Mouse (Mus musculus) megakaryocyte-erythroid progenitor cell, adult 5-6 weeks (primary cell): ENCODE measurements around the gene Vmn1r219. TPM values are rescaled to one million over a fixed set of nuclear protein-coding genes. Genes with fewer than 3 reads are reported as not detected.
"Not testable (repeated sequence)": the region's sequence is repeated elsewhere in the genome, so short reads cannot be mapped to it uniquely, and the experiment has no call there.

Source experiments
- ATAC-seq: replicated peaks from 2 replicates; pipeline ENCODE4 v1.8.0; 2016; ENCODE audit warnings: mild to moderate bottlenecking, inconsistent platforms; ENCODE audit not compliant: severe bottlenecking, poor library complexity, low FRiP score, low TSS enrichment
- total RNA-seq, 2 experiments: library from RNA; stranded (forward) in 1 of 2; stranded (reverse) in 1 of 2; fragments of 200-1000, 215-1000 nt in 1 of 2; fragments of >200 nt in 1 of 2; fragmentation: Nextera tagmentation in 1 of 2; gene quantifications; 2 replicates each; pipeline ENCODE4 v1.2.3; 2014 to 2017

The Vmn1r219 gene
- total RNA-seq (2014; fragmentation: Nextera tagmentation) (not detected in 2 replicates), total RNA-seq (2017) (not detected in 2 replicates)

DNA sequence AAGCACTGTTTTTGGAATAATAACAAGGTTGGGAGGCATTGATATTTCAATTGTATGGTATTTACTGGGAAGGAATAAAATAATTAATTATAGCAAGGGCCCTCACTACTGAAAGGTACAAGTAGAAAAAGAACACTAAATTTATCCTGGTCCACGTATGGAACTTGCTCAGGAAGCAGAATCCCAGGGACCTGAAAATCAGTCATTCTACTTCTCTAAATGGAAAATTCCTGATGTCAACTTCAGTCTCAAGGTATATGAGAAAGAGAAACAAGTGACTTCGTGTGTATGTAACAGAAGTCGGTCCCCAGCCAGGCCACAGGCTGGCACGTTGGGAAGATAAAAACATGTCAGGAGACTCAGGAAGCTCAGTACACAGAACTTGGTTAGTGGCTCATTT is at the start of gene Vmn1r219:
TSS of gene Vmn1r219 (plus strand) at position 301 of the 400 bp plus-strand sequence.
- ATAC-seq: no peak

DNA sequence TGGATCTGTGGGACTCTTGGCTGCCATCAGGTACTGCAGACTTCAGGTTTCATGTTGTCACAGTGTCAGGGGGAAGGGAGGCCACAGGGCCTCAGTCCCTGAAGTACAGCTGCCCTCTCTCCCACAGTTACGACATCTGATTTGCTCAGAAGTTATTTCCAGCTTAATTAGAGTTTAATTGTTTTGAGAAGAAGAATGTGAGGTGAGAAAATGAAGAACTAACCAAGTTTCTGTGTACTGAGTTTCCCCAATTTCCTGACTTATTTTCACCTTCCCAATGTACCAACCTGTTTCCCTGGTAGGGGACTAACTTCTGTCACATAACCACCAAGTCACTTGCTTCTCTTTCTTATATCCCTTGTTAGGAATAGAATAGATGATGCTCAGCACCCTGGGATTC is 41.0 kb upstream of the Vmn1r219 start, which contains the start of gene Vmn1r217:
TSS of gene Vmn1r217 (minus strand) at position 101 of the 400 bp plus-strand sequence.
- ATAC-seq: not testable (repeated sequence)

DNA sequence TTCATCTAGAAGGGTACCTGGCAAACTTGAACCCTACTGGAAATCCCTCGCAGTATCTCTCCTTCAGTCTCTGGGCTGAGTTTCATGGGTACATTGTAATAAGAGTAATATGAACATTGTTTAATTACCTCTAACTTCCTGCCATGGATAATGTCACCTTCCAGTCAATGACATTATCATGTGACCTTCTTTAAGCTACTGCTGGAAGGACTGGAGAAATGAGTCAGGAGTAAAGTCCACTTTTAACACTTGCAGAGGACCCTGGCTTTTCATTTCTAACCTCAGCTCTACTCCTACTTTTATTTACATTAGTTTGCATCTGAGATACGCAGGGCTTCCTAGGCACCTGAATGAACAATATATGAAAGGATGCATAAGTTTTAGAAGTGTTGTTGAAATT is 38.5 kb upstream of the Vmn1r219 start:
- ATAC-seq: no peak

DNA sequence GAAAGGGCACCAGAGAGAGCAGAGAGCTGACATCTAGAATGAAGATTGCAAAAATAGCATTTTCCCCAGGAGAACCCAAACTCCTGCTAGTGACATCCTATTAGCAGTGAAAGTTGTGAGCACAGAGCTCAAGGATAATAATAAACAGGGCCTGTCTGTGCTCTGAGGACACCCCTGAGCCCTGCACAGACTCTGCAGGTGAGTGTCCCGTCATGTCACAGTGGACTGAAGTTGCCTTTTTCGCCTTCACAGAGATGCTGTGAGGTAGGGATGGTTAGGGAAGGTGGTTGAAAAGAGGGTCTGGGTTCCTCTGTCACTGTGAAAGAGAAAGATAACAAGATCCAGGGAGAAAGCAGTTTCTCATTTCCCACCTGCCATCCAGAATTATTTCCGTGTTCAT is 26.0 kb upstream of the Vmn1r219 start, which contains the start of gene Vmn1r218:
TSS of gene Vmn1r218 (plus strand) at position 57 of the 400 bp plus-strand sequence.
- ATAC-seq: no peak

DNA sequence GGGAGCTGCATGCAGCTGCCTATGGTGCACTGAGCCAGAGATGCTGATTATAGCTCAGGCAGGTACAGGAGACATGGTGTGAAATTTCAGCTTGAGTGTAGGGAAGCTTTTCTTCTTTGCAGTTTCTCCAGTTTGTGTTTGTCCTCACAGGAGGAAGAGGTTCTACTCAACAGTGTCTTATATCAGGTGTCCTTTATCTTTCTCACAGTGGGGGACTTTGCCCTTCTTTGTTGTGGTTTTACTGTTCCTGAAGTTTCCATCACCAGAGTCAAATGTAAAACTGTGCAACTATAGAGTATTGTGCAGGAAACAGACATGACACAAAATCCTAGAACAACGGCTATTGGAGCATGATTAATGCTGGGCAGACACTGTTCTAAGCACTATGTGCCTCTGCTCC is 25.6 kb upstream of the Vmn1r219 start:
- ATAC-seq: no peak

DNA sequence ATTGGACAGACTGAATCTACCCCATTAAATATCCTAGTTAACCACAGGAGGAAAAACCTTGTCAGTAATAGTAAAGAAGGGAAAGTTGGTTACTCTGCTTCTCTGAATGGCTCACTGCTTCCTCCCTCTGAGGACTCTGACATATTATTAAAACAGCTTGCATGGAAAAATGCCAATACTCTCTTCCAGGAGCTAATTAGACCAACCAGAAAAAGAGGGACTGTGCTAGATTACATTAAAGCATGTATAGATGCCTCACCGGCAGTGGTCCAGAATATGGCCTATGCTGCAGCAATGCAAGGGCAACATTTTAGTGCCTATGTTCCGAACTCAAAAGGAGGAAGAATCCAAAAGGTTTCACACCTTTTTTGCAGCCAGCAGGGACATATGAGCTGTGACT is 20.2 kb upstream of the Vmn1r219 start:
- ATAC-seq: no peak

DNA sequence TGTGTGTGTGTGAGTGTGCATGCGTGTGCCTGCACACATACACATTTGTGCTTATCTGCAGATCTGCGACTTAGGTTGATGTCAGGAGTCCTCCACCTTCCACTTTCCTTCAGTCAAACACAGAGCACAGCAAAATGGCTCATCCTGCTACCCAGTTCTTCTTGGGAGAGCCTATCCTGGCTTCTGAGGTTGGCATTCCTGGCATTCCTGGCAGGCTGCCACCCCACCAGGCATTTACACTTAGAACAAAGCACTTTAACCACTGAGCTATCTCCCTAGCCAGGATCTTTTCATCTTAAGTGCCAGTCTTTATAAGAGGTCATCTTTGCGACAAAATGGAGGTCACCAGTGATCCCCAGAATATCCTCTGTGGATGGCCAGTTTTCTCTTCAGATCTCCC is 1.3 kb upstream of the Vmn1r219 start:
- ATAC-seq: no peak

DNA sequence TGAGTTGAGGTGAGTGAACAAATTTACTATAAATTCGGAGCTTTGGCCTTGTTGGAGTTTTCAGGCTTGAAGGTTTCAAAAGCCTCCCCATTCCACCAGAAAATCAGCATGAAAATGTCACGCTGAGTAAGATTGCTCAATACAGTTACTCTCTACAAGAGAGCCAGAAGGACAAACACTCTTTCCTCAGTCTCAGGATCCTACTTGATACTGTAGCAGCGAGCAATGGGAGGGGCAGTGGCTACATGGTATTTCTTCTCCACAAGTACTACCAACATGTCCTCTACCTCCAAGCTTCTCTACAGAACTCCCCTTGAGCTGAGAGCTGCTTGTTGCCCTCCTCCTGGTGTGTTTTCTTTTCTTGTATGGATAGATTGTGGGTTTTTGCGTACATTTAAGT is 7.4 kb downstream of the Vmn1r219 start:
- ATAC-seq: not testable (repeated sequence)

DNA sequence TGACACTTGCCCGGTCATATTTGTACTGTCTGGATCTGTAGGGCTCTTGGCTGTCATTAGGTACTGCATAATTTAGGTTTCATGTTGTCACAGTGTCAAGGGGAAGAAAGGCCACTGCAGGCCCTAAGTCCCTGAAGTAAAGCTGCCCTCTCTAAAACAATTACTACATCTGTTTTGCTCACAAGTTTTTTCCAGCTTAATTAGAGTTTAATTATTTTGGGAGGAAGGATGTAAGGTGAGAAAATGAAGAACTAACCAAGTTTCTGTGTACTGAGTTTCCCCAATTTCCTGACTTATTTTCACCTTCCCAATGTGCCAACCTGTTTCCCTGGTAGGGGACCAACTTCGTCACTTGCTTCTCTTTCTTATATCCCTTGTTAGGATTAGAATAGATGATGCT is 28.8 kb downstream of the Vmn1r219 start, which contains the start of gene Vmn1r220:
TSS of gene Vmn1r220 (minus strand) at position 101 of the 400 bp plus-strand sequence.
- no peak for ATAC-seq

DNA sequence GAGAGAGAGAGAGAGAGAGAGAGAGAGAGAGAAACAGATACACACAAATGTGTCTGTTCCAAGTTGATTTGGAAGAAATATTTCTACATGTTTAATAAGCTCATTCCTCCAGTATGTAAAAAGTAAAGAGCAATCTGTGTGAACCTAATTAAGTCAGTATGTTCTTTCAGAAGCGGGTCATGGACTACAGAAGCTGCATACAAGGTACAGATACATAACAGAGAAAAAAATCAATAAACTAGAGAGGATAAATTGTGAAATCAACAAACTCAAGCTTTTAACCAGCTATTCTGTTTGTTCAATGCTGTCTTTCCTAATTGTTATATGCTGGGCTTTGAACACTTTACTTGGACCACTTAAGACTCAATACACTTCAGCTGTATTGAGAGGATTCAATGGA is 44.8 kb downstream of the Vmn1r219 start:
- ATAC-seq: not testable (repeated sequence)

DNA sequence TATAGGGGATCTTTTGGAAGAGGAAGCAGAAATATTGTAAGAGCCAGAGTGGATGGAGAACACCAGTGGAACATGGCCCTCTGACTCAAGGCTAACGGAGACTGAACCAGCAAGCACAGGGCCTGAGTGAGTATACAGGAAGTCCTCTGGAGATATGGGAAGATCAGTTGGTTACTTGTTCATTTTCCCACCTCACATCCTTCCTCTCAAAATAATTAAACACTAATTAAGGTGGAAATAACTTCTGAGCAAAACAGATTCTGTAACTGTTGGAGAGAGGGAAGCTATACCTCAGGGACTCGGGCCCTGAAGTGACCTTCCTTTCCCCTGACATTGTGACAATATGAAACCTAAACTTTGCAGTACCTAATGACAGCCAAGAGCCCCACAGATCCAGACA is 54.7 kb downstream of the Vmn1r219 start, which contains the start of gene Vmn1r221:
TSS of gene Vmn1r221 (plus strand) at position 301 of the 400 bp plus-strand sequence.
- not testable (repeated sequence) for ATAC-seq

Other genes starting within 250 kb of the Vmn1r219 start
- gene Vmn1r213, start 151.7 kb upstream of the Vmn1r219 start, total RNA-seq (2014; fragmentation: Nextera tagmentation): not detected in 2 replicates
- not detected in 2 replicates for gene Vmn1r213, start 151.7 kb upstream of the Vmn1r219 start, total RNA-seq (2017)
- gene Vmn1r214, start 128.9 kb upstream of the Vmn1r219 start, total RNA-seq (2014; fragmentation: Nextera tagmentation): not detected in 2 replicates
- not detected in 2 replicates for gene Vmn1r214, start 128.9 kb upstream of the Vmn1r219 start, total RNA-seq (2017)
- gene Vmn1r215, start 91.3 kb upstream of the Vmn1r219 start, total RNA-seq (2014; fragmentation: Nextera tagmentation): not detected in 2 replicates
- gene Vmn1r215, start 91.3 kb upstream of the Vmn1r219 start, total RNA-seq (2017): not detected in 2 replicates
- gene Vmn1r217, start 41.1 kb upstream of the Vmn1r219 start, total RNA-seq (2014; fragmentation: Nextera tagmentation): not detected in 2 replicates
- not detected in 2 replicates for gene Vmn1r217, start 41.1 kb upstream of the Vmn1r219 start, total RNA-seq (2017)
- gene Vmn1r218, start 26.2 kb upstream of the Vmn1r219 start, total RNA-seq (2014; fragmentation: Nextera tagmentation): not detected in 2 replicates
- not detected in 2 replicates for gene Vmn1r218, start 26.2 kb upstream of the Vmn1r219 start, total RNA-seq (2017)
- gene Vmn1r220, start 28.7 kb downstream of the Vmn1r219 start, total RNA-seq (2014; fragmentation: Nextera tagmentation): not detected in 2 replicates
- gene Vmn1r220, start 28.7 kb downstream of the Vmn1r219 start, total RNA-seq (2017): not detected in 2 replicates
- not detected in 2 replicates for gene Vmn1r221, start 54.8 kb downstream of the Vmn1r219 start, total RNA-seq (2014; fragmentation: Nextera tagmentation)
- gene Vmn1r221, start 54.8 kb downstream of the Vmn1r219 start, total RNA-seq (2017): not detected in 2 replicates
- gene Vmn1r222, start 76.6 kb downstream of the Vmn1r219 start, total RNA-seq (2014; fragmentation: Nextera tagmentation): not detected in 2 replicates
- not detected in 2 replicates for gene Vmn1r222, start 76.6 kb downstream of the Vmn1r219 start, total RNA-seq (2017)
- gene Vmn1r223, start 87.8 kb downstream of the Vmn1r219 start, total RNA-seq (2014; fragmentation: Nextera tagmentation): not detected in 2 replicates
- gene Vmn1r223, start 87.8 kb downstream of the Vmn1r219 start, total RNA-seq (2017): not detected in 2 replicates
- gene Zfp322a, start 209.9 kb downstream of the Vmn1r219 start, total RNA-seq (2014; fragmentation: Nextera tagmentation): 16.0 and 23.2 TPM in 2 replicates
- 64.7 and 75.8 TPM in 2 replicates for gene Zfp322a, start 209.9 kb downstream of the Vmn1r219 start, total RNA-seq (2017)